Mouse (Mus musculus) erythroblast, embryonic 14.5 days (primary cell): ENCODE data around the gene Gm44973.

ENCODE experiments used
- GATA1 ChIP-seq: IDR thresholded peaks from 2 replicates; pipeline ENCODE4 v1.6.1; 2012; ENCODE audit warnings: low read length, inconsistent platforms, mixed read lengths
- TAL1 ChIP-seq: IDR thresholded peaks from 3 replicates; pipeline ENCODE4 v1.6.1; 2012; ENCODE audit warnings: low read length, inconsistent platforms, mixed read lengths

DNA sequence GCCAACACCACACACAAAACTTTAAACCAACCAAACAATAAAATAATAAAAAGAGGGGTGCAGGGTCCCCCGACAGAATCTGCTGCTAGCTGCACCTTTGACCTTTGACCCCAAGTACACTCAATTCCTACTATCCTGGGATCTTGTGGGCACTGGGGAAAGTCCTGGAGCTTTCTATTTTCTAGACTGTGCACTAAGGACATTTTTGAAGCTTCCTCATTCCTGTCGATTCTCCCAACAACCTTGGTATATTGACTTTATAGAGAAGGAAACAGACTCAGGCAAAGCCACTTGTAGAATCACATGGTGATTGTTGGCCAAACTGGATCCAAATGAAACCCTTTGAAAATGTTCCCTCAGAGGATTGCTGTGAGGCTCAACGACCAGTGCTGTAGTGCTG is 761 bp downstream of the Gm44973 start:
- TF ChIP-seq TAL1 (no peak), GATA1 (no peak)
